Mouse (Mus musculus) small intestine, adult 2 months (tissue): ENCODE data around the gene Ece2.

Experiments used
- CTCF ChIP-seq: fragments of 200-500 bp; IDR thresholded peaks from 2 replicates; pipeline ENCODE4 v1.5.1; 2012; ENCODE audit warnings: low read depth, mild to moderate bottlenecking, control low read depth, inconsistent platforms, low read length, moderate library complexity, mixed read lengths; ENCODE audit not compliant: insufficient replicate concordance, insufficient read length; ENCODE audit errors: extremely low read depth
- POLR2A ChIP-seq: fragments of 200-500 bp; IDR thresholded peaks from 2 replicates; pipeline ENCODE4 v1.6.1; 2012; ENCODE audit warnings: low read depth, mild to moderate bottlenecking, control low read depth, inconsistent platforms, low read length, moderate library complexity

- TF ChIP-seq CTCF (no peak), POLR2A (no peak)
These were observed 61.1 kb downstream of the Ece2 start for GRCm38 (mm10) chr16:20690774-20691173.
